Mouse (Mus musculus) kidney, adult 9 months (tissue): ENCODE measurements at regions not wholly inside any gene's neighbourhood (a gene's known extent, or its start where the extent isn't known, plus 50 kb on each side); places are given as distances from the start of the nearest gene placed in this dataset.
A peak's percentile ranks its signal among the peaks of the same experiment; 100 is the strongest.

ENCODE experiments used
- DNase-seq: peaks from one replicate; pipeline ENCODE4 v3.0.0; 2022

GRCm38 (mm10) chr14:99434645-99435044 is 136.2 kb downstream of the Klf5 start:
- DNase-seq = no peak

GRCm38 (mm10) chr14:99435512-99435911 is 137.0 kb downstream of the Klf5 start:
- peak; percentile 67 for DNase-seq

GRCm38 (mm10) chr14:99436051-99436450 is 137.6 kb downstream of the Klf5 start:
- peak; percentile 77 for DNase-seq

- no peak for DNase-seq
Measured at GRCm38 (mm10) chr14:99449112-99449511, 150.6 kb downstream of the Klf5 start.

GRCm38 (mm10) chr14:99449870-99450269 is 151.4 kb downstream of the Klf5 start:
- DNase-seq = no peak

- no peak for DNase-seq
Measured at GRCm38 (mm10) chr14:99451110-99451795, 152.8 kb downstream of the Klf5 start.

GRCm38 (mm10) chr14:99453916-99454315 is 155.4 kb downstream of the Klf5 start:
- DNase-seq = no peak

GRCm38 (mm10) chr14:99456555-99456954 is 158.1 kb downstream of the Klf5 start:
- DNase-seq = no peak

- no peak for DNase-seq
Measured at GRCm38 (mm10) chr14:99457573-99457972, 159.1 kb downstream of the Klf5 start.

GRCm38 (mm10) chr14:99472111-99472510 is 173.6 kb downstream of the Klf5 start:
- DNase-seq = no peak

GRCm38 (mm10) chr14:99475271-99475670 is 176.8 kb downstream of the Klf5 start:
- DNase-seq = no peak

GRCm38 (mm10) chr14:99480325-99481077 is 182.0 kb downstream of the Klf5 start:
- DNase-seq = peak; percentile 8

- peak; percentile 60 for DNase-seq
Measured at GRCm38 (mm10) chr14:99487981-99488380, 189.5 kb downstream of the Klf5 start.

GRCm38 (mm10) chr14:99493197-99493596 is 194.7 kb downstream of the Klf5 start:
- DNase-seq = no peak

- DNase-seq = no peak
Measured at GRCm38 (mm10) chr14:99493659-99494058, 195.2 kb downstream of the Klf5 start.

GRCm38 (mm10) chr14:99499502-99500266 is 201.2 kb downstream of the Klf5 start:
- DNase-seq = no peak

GRCm38 (mm10) chr14:99504909-99505308 is 206.4 kb downstream of the Klf5 start:
- DNase-seq = no peak

GRCm38 (mm10) chr14:99509696-99510536 is 211.4 kb downstream of the Klf5 start:
- DNase-seq = no peak

- no peak for DNase-seq
Measured at GRCm38 (mm10) chr14:99515474-99515873, 217.0 kb downstream of the Klf5 start.

GRCm38 (mm10) chr14:99516703-99517102 is 218.2 kb downstream of the Klf5 start:
- DNase-seq = no peak

GRCm38 (mm10) chr14:99520343-99520742 is 221.9 kb downstream of the Klf5 start:
- DNase-seq = no peak

- DNase-seq = no peak
Measured at GRCm38 (mm10) chr14:99521954-99522523, 223.5 kb downstream of the Klf5 start.
